Mouse (Mus musculus) E14TG2a.4 (cell line): ENCODE measurements around the gene Olfr1418.

Source experiments
- CTCF ChIP-seq: conservative IDR thresholded peaks from 2 replicates; pipeline ENCODE4 v1.5.1; 2014; ENCODE audit warnings: low read length
- NANOG ChIP-seq: IDR thresholded peaks from 2 replicates; pipeline ENCODE4 v1.6.1; 2014; ENCODE audit warnings: borderline replicate concordance, low read length, mixed read lengths
- POU5F1 ChIP-seq: IDR thresholded peaks from 2 replicates; pipeline ENCODE4 v1.6.1; 2014; ENCODE audit warnings: low read length, borderline replicate concordance

DNA sequence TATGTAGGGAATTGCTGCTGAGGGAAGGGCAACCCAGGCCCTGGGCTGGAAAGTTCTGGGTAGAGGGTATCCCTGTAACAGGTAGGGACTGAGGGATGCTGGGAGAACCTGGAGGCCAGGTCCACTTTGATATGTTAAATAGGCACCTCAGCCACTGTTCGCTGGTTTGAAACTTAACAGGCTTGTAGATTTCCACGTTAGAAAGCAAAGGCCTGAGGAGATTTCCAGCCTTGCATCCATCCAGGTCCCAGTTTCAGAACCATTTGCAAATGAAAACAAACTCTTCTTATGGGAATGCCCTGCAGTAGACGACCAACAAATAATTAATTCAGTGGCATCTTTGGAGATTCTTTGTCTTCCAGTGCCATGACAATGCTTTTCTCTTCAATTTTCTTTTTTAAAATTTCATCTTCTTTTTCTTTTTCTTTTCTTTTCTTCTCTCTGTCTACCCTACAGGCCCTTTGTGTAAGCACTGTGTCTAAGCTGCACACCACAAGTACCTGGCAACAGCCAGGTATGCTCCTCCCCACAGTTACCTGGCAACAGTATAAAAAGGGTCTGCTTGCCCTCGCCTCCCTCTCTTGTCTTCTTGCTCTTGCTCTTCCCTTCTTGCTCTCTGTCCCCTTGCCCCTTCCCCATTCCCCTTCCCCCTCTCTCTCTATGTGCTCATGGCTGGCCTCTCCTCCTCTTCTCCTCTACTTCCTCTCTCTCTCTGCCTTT is 37.4 kb downstream of the Olfr1418 start:
- TF ChIP-seq CTCF (no peak), NANOG (no peak), POU5F1 (no peak)
